Mouse (Mus musculus): ENCODE data around the gene Reck.

Gene Reck

DNA sequence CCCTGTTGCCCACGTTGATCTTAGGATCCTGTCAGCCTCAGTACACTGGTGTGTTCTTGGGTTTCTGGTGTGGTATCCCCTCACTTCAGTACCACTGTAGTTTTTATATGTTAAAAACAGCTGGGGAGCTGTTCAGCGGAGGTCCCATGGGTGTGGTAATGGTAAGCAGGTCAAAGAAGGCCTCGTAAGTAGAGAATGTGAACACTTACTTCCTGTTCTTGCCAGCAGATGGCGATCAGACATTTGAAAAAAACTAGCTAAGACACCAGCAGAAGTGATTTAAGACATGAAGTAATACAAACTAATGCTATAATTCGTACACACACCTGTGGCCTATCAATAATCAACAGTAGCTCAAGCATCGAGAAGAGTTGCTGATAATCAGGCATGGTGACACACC is 31.1 kb downstream of the Reck start:
- DNase-seq, result peak; percentile 76

DNA sequence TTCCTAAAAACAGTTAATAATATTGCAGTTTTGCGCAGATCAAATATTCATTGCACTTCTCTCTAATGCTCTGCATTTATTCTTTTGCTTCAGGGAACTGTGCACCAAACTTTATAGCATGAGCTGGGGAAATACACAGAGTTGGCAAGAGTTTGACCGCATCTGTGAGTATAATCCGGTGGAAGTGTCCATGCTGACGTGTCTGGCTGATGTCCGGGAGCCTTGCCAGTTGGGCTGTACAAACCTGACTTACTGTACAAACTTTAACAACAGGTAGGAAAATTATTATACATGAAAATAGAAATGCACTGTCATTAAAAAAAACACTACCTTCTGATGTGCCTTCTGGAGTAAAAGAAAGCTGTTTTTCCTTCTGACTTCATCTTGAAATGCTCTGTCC is 42.9 kb downstream of the Reck start:
- DNase-seq, result no peak

DNA sequence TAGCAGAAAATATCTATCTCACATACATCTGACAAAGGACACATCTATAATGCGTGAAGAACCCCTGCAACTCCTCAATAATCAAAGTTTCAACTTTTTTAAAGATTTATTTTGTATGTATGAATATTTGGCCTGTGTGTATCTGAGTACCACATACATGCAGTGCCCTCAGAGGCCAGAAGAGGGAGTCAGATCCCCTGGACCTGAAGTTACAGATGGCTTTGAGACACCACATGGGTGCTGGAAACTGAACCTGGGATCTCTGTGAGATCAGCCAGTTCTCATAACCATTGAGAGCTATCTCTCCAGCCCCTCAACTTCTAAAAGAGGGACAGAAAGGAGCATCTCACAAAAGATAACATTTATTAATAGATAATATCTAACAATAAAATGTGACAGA is 45.3 kb downstream of the Reck start:
- DNase-seq, result peak; percentile 14

DNA sequence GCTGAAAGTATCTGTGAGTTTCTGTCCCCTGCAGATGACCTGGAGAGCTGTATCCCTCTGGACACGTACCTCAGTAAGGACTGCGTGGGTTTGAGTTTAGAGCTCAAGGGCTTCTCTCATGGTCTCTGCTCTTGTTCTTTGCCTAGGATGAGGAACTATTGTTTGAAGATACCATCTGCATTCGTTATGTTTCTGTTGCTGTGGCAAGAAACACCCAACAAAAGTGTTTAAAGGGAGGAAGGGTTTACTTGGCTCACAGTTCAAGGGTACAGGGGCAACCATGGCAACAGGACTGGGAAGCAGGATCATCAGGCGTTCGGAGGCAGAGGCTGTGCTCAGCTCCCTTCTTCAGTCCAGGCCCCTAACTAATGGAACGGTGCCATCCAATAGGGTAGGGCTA is 49.8 kb downstream of the Reck start:
- no peak for DNase-seq

DNA sequence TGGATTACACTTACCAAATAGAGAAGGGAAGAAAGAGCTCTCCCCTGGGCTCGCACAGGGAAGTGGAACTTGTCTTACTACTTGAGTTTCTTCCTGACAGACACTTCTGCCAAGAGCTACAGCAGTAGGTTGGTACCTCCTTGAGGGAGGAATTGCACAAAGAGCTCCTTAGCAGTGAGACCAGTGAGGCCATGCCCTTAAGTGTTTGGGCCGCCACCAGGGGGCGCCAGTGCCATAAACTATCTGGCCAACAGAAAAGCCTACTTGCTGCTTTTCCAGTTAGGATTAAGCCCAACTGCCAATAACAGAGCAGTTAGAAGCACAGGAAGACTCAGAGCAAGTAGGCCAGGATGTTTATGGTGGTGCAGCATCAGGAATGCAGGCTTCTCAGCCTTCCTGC is 50.4 kb downstream of the Reck start:
- peak; percentile 91 for DNase-seq

DNA sequence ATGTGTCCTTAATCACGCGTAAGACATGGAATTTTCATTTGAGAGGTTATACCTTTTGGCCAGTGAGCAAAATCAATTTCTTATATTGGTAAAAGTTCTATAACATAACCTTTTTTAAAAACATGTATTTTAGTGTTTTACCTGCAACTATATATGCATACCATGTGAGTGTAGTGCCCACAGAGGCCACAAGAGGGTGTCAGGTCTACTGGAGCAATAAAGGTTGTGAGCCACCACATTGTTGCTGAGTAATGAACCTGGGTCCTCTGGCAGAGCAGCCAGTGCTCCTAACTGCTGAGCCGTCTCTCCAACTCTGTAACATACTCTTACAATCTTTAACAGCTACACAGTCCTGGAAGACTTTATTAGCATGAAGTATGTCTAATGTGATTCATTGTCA is 52.5 kb downstream of the Reck start:
- DNase-seq, result peak; percentile 38

DNA sequence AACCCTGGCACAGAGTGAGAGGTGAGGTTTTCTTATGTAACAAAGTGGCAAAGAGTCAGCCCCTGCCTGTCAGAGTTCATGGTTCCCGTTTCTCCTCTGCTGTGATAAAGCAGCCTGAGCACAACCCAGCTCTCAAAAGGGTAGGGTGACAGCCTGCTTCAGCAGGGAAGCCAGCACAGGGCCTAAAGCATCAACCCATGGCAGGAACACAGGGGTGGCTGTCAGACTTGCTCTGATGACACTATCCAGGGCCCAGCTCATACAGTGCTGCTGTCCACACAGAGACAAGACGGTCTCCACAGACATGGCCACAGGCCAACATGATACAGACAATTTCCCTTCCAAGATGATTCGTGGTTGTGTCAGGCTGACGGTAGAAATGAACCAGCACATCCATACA is 56.5 kb downstream of the Reck start:
- no peak for DNase-seq

DNA sequence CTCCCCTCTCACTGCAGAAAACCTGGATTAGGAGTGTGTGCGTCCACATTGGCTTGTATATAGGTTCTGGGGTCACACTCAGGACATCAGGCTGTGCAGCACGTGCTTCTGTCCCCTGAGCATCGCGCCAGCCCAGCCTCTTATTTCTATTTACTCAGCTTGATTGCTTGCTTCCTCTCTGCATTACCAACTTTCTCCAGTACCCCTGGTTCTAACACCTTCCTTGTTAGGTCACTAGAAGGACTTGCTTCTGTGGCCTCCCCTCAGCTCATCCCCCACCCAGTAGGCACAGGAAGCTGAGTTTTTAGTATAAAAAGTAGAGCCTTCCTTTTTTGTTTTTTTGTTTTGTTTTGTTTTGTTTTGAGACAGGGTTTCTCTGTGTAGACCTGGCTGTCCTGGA is 60.9 kb downstream of the Reck start:
- DNase-seq, result no peak

DNA sequence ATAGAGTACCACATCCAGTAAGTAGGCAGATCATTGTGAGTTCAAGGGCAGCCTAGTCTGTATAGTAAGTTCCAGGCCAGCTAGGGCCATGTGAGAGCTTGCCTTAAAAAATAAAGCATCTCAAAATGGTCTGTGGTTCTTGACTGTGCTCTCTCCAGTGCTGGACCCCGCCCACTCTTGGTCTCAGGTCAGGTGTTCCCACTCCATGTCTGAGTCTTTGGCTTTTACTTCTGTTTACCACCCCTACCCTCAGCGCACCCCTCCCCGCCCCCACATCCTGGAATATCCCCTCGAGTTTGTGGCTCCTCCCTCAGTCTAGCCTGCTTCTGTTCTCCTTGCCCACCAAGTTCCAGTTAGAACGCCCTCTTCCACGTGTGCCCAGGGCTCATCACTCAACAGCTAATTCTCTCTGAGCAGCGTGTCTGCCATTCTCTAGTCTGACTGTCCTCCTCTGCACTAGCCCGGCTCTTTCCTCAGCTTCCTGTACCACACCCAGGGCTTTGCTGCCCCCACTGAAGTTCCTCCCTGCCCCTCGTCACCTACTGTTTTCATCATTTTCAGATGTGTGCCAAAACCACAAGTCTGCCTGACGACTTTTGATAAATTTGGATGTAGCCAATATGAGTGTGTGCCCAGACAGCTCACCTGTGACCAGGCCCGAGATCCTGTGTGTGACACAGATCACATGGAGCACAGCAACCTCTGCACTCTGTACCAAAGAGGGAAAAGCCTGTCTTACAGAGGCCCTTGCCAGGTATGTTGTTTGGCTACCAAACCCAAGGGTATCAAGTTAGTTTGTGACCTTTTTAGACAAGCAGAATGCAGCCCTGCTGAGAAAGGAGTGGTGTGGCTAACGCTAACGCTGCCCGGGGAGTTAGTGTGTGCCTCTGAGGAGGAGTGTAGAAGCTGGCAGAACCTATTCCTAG is 61.7 kb downstream of the Reck start:
- no peak for DNase-seq

DNA sequence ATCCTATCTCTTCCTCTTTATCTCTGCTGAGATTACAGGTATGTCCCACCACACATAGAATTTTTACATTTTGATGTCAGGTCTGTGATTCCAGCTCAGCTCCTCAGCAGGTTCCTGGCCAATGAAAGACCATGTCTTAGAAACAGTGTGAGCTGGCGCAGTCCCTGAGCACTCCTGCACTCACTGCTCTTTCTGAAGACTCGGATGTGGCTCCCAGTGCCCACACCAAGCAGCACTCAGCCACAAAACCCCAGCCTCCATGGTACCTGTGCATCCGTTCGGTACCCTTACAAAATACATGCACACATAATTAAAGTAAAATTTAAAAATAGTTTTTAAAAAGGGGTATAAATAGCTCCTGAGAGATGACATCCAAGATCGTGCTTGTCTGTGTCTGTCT is 66.0 kb downstream of the Reck start:
- no peak for DNase-seq

DNA sequence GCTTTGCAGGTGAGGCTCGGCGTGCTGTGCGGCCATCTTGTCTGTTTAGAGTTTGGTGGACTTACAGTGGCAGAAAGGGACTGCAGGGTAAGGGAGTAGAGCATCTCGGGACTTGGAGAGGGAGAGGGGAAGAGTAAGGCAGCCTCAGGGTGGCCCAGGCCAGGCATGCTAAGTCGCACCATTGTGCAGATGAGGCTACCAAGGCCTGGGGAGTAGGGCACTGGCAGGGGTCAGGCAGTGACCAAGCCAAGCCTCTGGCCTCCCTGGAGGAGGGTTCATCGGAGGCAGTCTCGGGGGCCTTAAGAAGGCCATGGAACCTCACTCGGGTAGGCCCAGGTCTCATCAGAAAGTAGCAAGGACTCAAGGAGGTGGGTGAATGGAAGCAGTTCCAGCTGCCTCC is 67.1 kb downstream of the Reck start:
- DNase-seq, result no peak

DNA sequence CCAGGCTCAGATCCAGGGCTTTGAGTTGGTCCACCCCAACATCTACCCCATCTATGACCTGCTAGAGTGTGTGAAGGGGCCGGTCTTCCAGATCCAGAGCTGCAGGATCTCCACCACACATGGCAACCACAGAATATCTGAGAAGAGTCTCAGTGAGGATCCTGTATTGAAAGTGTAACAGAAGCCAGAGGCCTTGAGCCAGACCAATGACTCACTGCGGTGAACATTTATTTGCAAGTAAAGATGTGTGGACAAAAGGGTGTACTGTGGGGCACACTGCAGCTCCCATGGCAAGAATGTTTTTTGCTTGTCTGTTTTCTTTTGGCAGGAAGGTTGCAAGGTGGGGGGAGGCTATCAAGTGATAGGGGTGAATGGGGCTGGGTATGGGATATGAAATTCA is 72.2 kb downstream of the Reck start:
- no peak for DNase-seq

DNA sequence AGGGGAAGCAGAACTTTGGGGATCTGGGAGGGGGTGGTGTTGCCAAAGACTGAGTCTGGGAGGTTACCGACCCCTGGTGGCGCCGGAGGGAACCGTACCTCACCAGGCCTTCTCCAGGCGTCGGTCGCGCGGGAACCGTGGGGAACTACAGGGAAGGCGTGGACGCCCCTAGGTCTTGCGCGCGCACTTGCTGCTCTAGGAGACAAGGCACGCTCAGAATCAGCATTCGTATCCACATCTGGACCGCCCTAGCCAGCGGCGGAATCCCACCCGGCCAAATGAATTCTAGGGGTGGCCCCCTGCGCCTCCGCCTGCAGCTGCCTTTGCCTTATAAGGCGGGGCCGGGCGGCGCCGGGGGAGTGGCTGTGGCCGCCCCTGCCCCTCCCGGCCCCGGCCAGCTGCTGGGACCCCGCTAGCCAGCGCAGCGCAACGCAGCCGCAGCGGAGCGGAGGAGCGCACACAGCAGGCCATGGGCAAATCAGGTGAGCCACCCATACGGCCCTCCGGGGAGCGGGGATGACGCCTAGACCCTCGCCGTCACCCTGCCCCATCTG is 82.0 kb downstream of the Reck start, which contains the start of gene Glipr2:
Gene Glipr2, plus strand, starts transcription at position 110 of the 554 bp plus-strand sequence.
- DNase-seq, result peak; percentile 93

DNA sequence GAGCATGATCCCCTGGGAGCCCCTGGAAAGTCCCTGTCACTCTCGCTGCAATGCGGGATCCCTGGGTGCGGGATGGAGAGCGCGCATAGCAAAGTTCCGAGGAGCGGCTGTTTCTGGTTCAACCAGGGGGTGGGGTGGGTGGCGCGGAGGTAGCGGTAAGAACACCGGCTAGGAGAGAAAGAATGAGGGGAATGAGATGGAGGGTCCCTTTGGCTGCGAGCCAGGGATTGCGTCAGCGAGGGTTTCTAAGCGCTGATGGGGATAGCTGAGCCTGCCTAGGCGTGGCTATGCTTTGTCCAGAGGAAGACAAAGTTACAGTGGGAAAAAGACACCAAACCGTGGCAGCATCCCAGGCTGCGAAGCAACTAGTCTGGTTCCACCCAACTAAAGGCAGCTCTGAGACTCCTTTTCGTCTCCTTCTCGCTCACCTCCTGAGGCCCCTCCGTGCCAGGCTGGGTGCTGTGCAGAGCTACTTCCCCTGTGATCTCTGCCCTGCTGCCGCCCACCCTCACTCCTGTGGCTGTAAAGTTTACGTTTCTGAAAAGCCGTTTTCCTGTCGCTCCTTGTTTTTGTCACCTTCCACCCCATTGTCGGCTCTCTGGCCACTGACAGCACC is 82.6 kb downstream of the Reck start:
- DNase-seq, result peak; percentile 87

DNA sequence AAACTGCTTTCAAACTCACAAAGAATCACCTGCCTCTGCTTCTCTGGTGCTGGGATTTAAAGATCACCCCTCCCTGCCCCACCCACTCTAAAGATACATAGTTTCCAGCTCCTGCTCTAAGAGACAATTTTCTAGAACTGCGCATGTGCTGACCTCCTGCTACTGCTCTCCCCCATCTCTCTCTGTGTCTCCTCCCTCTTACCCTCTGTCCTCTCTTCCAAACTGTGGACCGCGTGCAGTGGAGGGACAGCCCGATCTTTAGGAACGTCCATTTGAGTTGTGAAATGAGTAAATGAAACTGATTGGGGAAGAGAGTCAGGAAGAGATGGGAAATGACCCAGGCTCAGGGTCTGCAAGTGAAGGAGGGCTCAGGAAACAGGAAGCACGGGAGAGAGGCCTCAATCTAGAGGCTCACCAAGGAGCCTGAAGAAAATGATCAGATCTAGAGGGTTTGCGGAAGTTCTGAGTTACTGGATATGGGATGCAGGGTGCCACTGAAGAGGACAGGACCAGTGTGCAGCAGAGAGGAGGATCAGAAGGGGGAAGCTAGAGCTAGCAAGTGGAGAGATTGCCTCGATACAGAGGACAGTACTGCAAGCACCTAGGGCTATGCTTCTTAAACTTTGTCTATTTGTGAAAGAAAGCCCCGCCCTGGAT is 84.3 kb downstream of the Reck start:
- no peak for DNase-seq

DNA sequence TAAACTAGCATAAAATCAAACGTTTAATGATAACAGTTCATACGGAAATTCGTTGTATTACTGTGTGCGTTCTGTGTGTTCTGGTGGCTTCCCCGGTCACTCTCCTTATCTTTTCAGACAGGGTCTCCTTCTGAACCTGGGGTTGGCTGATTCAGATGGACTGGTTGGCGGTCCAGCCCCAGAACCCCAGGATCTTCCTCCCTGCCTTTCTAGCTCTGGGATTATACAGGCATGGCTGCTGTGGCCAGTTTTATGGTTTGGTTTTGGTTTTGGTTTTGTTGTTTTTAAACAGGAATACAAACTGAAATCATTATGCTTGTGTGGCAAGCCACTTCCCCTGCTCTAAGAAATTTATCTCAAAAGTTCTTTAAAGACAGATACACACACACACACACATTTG is 84.9 kb downstream of the Reck start:
- no peak for DNase-seq

DNA sequence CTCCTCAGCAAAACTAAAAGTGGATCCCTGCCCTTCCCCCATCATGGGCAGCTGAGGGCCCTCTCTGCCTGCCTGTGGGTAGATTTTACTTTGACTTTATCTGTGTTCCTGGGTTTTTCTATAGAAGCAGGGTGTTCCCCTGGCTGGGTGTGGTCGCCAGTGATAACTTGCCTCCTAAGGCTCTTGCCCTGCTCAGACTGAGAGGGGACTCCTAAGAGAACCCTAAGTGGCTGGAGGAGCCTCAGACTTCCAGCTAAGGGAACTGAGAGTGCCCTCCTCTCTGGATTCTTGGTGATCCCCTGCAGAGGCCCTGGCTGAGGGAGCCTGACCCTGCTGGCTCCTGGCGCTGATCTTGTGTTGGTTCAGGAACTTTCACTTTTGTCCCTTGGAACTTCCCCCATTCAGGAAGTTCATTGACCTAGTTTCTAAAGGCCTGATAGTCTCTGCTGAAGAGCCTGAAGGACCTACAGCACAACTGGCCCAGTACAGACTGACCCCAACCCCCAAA is 89.0 kb downstream of the Reck start:
- peak; percentile 49 for DNase-seq

DNA sequence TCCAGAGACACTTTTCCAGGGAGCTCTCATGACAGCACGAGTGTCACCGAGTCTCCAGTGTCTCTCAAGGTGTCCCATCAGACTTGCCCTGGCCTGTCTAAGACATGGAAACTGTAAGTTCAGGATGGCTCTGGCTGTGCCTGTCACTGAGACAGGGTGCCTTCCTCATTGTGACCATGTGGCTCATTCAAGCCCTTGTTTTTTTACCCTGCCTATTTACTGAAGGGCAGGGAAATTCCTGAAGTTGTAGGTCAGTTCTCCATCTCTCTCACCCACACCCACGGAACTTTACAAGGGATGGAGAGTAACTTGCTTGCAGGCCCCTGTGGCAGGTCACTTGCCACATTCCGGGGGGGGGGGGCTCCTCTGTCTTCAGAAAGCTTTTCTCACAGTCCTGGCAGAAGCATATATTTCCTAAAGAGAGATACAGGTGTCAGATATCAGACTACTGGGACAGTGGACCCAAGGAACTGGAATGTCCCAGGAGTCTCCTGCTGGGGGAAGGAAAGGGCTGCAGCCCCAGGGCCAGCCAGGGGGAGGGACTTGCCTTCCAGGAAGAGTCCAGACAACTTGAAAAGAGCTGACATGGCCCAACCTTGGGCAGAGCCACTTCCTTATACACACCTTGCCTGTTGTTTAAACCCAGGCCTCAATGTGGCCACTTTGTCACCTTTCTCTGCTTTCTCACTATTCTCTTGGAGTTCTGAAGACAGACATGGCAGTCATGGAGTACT is 89.8 kb downstream of the Reck start:
- DNase-seq, result no peak

DNA sequence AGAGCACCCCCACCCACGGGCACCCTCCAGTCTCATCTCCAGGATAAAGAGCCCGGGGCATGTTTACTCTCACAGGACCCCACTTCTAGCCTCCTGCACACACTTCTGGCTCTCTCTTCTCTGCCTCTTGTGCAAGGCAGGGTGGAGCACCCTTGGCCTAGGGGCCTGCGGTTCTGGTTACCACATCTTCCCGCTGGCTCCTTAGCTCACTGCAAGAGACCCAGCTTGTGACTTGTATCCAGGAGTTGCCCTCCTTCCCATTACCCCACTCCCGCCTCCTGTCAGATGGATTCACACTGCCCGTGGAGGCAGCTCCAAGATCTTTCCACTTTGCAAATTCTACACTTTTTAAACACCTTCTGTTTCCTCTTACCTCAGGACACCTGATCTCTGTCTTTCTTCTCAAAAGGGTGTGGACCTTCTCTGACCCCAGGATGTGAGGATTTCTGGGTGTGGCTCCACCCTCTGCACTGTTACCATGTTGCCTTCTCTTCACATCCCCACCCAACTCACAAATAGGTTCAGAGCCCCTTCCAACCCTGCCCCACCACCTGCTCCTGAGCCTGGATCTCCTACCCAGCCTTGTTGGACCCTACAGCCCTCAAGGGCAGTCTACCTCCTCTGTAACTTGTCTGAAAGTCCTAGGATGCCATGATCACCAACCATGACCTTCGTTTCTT is 90.7 kb downstream of the Reck start:
- DNase-seq, result no peak

DNA sequence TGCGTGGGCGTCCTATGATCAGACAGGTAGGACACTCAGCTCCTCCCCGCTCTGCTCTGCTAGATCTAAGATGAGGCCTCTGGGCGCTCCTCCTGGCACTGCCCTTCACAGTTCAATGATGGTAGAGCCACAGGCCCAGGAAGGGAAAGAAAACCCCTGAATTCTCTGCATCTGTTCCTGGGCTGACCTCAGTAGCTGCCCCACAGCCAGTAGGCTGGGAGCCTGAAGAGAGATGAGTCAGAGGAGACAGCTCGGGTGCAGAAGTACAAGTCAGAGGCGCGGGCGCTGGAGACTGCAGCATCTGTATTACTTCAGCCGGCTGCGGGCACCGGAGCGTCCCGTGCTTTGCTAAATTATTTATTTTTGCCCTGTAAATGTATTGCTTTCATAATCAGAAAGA is 93.3 kb downstream of the Reck start:
- DNase-seq, result no peak

DNA sequence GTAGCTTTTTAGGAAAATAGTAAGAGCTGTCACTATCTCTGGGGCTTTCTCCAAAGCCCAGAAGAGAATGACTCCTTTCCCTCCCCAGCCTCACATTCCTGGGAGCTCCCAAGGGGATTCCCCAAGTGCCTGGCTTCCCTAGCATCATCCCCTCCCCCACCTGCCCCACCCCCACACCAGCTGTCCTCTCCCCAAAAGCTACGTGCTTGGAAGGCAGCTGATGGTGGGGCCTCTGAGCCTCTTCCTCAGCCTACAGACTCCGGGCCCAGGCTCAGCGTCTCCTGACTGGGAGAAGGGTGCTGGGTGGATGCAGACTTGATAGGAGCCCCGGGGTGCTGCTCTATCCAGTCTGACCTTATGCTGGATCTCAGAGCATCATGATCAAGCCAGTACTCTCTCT is 94.0 kb downstream of the Reck start:
- peak; percentile 67 for DNase-seq
